Mouse (Mus musculus): ENCODE measurements around the gene Rbm25.

- TF ChIP-seq POLR2A (IDR thresholded peaks at IDR 0.05; ENCODE audit: extremely low read depth, insufficient read depth, low read length) (no peak), CTCF (IDR thresholded peaks at IDR 0.05; ENCODE audit: extremely low read depth, insufficient read depth, low read length) (no peak)
Observed at GRCm38 (mm10) chr12:83618981-83619380, 12.1 kb upstream of the Rbm25 start.
